Mouse (Mus musculus): Measurements from ENCODE around the gene 4930402H24Rik. TPM values are rescaled to one million over a fixed set of nuclear protein-coding genes. Genes with fewer than 3 reads are reported as not detected.

Gene 4930402H24Rik
- polyA plus RNA-seq, 1 experiment from 2014 or later = 70.6 TPM

- Histone ChIP-seq H3K27ac (ENCODE audit: low read depth, low read length) (no peak overlapping the region), H3K4me3 (ENCODE audit: low read depth, low read length) (no peak overlapping the region), H3K9ac (ENCODE audit: low read depth, low read length) (no peak overlapping the region), H3K36me3 (ENCODE audit: control insufficient read depth, insufficient read depth, low read length) (no peaks in the 10 kb centered on the region; the same call in 1 of the 2 replicates), H3K4me1 (replicated peaks; ENCODE audit: control insufficient read depth, insufficient read depth, low read length) (no peaks in the 10 kb centered on the region), H3K27me3 (ENCODE audit: control insufficient read depth, insufficient read depth, low read length) (no peaks in the 10 kb centered on the region), H3K4me2 (replicated peaks; ENCODE audit: low read depth, low read length) (no peak overlapping the region), H3K9me3 (ENCODE audit: control insufficient read depth, low read length) (no peaks in the 10 kb centered on the region)
- ATAC-seq (ENCODE audit: low FRiP score) (no peak), DNase-seq (ENCODE audit: low spot score) (peak; percentile 13)
- 100% methylated on average over 1 of the region's 1 CpGs for WGBS
Observed at GRCm38 (mm10) chr2:130812487-130812886, 93.7 kb downstream of the 4930402H24Rik start.

- H3K27me3 ChIP-seq (ENCODE audit: control insufficient read depth, insufficient read depth, low read length) = no peaks in the 10 kb centered on the region
- no peak for DNase-seq (ENCODE audit: low spot score)
- ATAC-seq (ENCODE audit: low FRiP score) = no peak
- no peak overlapping the region for H3K27ac ChIP-seq (ENCODE audit: low read depth, low read length)
- H3K36me3 ChIP-seq (ENCODE audit: control insufficient read depth, insufficient read depth, low read length) = peaks cover 2% of the 10 kb centered on the region; the same call in 1 of the 2 replicates
- 96% methylated on average over 3 of the region's 3 CpGs for WGBS
- no peak overlapping the region for H3K4me3 ChIP-seq (ENCODE audit: low read depth, low read length)
- H3K9ac ChIP-seq (ENCODE audit: low read depth, low read length) = no peak overlapping the region
- H3K4me2 ChIP-seq (replicated peaks; ENCODE audit: low read depth, low read length) = no peak overlapping the region
- no peaks in the 10 kb centered on the region for H3K9me3 ChIP-seq (ENCODE audit: control insufficient read depth, low read length)
- H3K4me1 ChIP-seq (replicated peaks; ENCODE audit: control insufficient read depth, insufficient read depth, low read length) = no peaks in the 10 kb centered on the region
Observed at GRCm38 (mm10) chr2:130805146-130805545, 101.1 kb downstream of the 4930402H24Rik start.

GRCm38 (mm10) chr2:130803706-130804105 lies 102.5 kb downstream of the 4930402H24Rik start:
- Histone ChIP-seq H3K4me2 (replicated peaks; ENCODE audit: low read depth, low read length) (no peak overlapping the region), H3K4me3 (ENCODE audit: low read depth, low read length) (no peak overlapping the region), H3K9me3 (ENCODE audit: control insufficient read depth, low read length) (no peaks in the 10 kb centered on the region), H3K27ac (ENCODE audit: low read depth, low read length) (no peak overlapping the region), H3K9ac (ENCODE audit: low read depth, low read length) (no peak overlapping the region), H3K4me1 (replicated peaks; ENCODE audit: control insufficient read depth, insufficient read depth, low read length) (no peaks in the 10 kb centered on the region), H3K36me3 (ENCODE audit: control insufficient read depth, insufficient read depth, low read length) (0 out of 2 replicates have a peak, but pooled peaks cover 2% of the 10 kb centered on the region), H3K27me3 (ENCODE audit: control insufficient read depth, insufficient read depth, low read length) (no peaks in the 10 kb centered on the region)
- ATAC-seq (ENCODE audit: low FRiP score) (no peak), DNase-seq (ENCODE audit: low spot score) (no peak)
- WGBS = 61% methylated on average over 25 of the region's 25 CpGs

GRCm38 (mm10) chr2:130795731-130796130 lies 110.5 kb downstream of the 4930402H24Rik start:
- no peak for DNase-seq (ENCODE audit: low spot score)
- Histone ChIP-seq H3K27me3 (ENCODE audit: control insufficient read depth, insufficient read depth, low read length) (no peaks in the 10 kb centered on the region), H3K4me3 (ENCODE audit: low read depth, low read length) (no peak overlapping the region), H3K36me3 (ENCODE audit: control insufficient read depth, insufficient read depth, low read length) (no peaks in the 10 kb centered on the region), H3K27ac (ENCODE audit: low read depth, low read length) (no peak overlapping the region), H3K4me2 (replicated peaks; ENCODE audit: low read depth, low read length) (no peak overlapping the region), H3K9ac (ENCODE audit: low read depth, low read length) (no peak overlapping the region), H3K4me1 (replicated peaks; ENCODE audit: control insufficient read depth, insufficient read depth, low read length) (no peaks in the 10 kb centered on the region), H3K9me3 (ENCODE audit: control insufficient read depth, low read length) (no peaks in the 10 kb centered on the region)
- WGBS = 92% methylated on average over 8 of the region's 8 CpGs
- ATAC-seq (ENCODE audit: low FRiP score) = no peak

- Histone ChIP-seq H3K36me3 (ENCODE audit: control insufficient read depth, insufficient read depth, low read length) (no peaks in the 10 kb centered on the region), H3K4me2 (replicated peaks; ENCODE audit: low read depth, low read length) (no peak overlapping the region), H3K4me3 (ENCODE audit: low read depth, low read length) (no peak overlapping the region), H3K9ac (ENCODE audit: low read depth, low read length) (no peak overlapping the region), H3K27ac (ENCODE audit: low read depth, low read length) (no peak overlapping the region), H3K4me1 (replicated peaks; ENCODE audit: control insufficient read depth, insufficient read depth, low read length) (no peaks in the 10 kb centered on the region), H3K9me3 (ENCODE audit: control insufficient read depth, low read length) (no peaks in the 10 kb centered on the region), H3K27me3 (ENCODE audit: control insufficient read depth, insufficient read depth, low read length) (no peaks in the 10 kb centered on the region)
- ATAC-seq (ENCODE audit: low FRiP score) (no peak), DNase-seq (ENCODE audit: low spot score) (no peak)
- 94% methylated on average over 7 of the region's 7 CpGs for WGBS
Observed at GRCm38 (mm10) chr2:130791722-130792121, 114.5 kb downstream of the 4930402H24Rik start.

GRCm38 (mm10) chr2:130789642-130790041 lies 116.6 kb downstream of the 4930402H24Rik start:
- H3K36me3 ChIP-seq (ENCODE audit: control insufficient read depth, insufficient read depth, low read length) = no peaks in the 10 kb centered on the region
- ATAC-seq (ENCODE audit: low FRiP score) (no peak), DNase-seq (ENCODE audit: low spot score) (no peak)
- H3K27me3 ChIP-seq (ENCODE audit: control insufficient read depth, insufficient read depth, low read length) = no peaks in the 10 kb centered on the region
- H3K4me3 ChIP-seq (ENCODE audit: low read depth, low read length) = no peak overlapping the region
- no peak overlapping the region for H3K27ac ChIP-seq (ENCODE audit: low read depth, low read length)
- 88% methylated on average over 6 of the region's 6 CpGs for WGBS
- no peaks in the 10 kb centered on the region for H3K9me3 ChIP-seq (ENCODE audit: control insufficient read depth, low read length)
- no peaks in the 10 kb centered on the region for H3K4me1 ChIP-seq (replicated peaks; ENCODE audit: control insufficient read depth, insufficient read depth, low read length)
- H3K9ac ChIP-seq (ENCODE audit: low read depth, low read length) = no peak overlapping the region
- H3K4me2 ChIP-seq (replicated peaks; ENCODE audit: low read depth, low read length) = no peak overlapping the region

- Histone ChIP-seq H3K9me3 (ENCODE audit: control insufficient read depth, low read length) (no peaks in the 10 kb centered on the region), H3K36me3 (ENCODE audit: control insufficient read depth, insufficient read depth, low read length) (0 out of 2 replicates have a peak, but pooled peaks cover 3% of the 10 kb centered on the region), H3K27ac (ENCODE audit: low read depth, low read length) (no peak overlapping the region), H3K4me2 (replicated peaks; ENCODE audit: low read depth, low read length) (no peak overlapping the region), H3K9ac (ENCODE audit: low read depth, low read length) (no peak overlapping the region), H3K27me3 (ENCODE audit: control insufficient read depth, insufficient read depth, low read length) (no peaks in the 10 kb centered on the region), H3K4me3 (ENCODE audit: low read depth, low read length) (no peak overlapping the region), H3K4me1 (replicated peaks; ENCODE audit: control insufficient read depth, insufficient read depth, low read length) (no peaks in the 10 kb centered on the region)
- no peak for ATAC-seq (ENCODE audit: low FRiP score)
- no peak for DNase-seq (ENCODE audit: low spot score)
- WGBS = 89% methylated on average over 8 of the region's 8 CpGs
Observed at GRCm38 (mm10) chr2:130789039-130789438, 117.2 kb downstream of the 4930402H24Rik start.

GRCm38 (mm10) chr2:130784939-130785338 lies 121.3 kb downstream of the 4930402H24Rik start:
- no peaks in the 10 kb centered on the region for H3K27me3 ChIP-seq (ENCODE audit: control insufficient read depth, insufficient read depth, low read length)
- DNase-seq (ENCODE audit: low spot score) = no peak
- no peak overlapping the region for H3K4me2 ChIP-seq (replicated peaks; ENCODE audit: low read depth, low read length)
- H3K9ac ChIP-seq (ENCODE audit: low read depth, low read length) = no peak overlapping the region
- H3K9me3 ChIP-seq (ENCODE audit: control insufficient read depth, low read length) = no peaks in the 10 kb centered on the region
- H3K36me3 ChIP-seq (ENCODE audit: control insufficient read depth, insufficient read depth, low read length) = peaks cover 6% of the 10 kb centered on the region; the same call in 1 of the 2 replicates
- H3K4me3 ChIP-seq (ENCODE audit: low read depth, low read length) = no peak overlapping the region
- no peaks in the 10 kb centered on the region for H3K4me1 ChIP-seq (replicated peaks; ENCODE audit: control insufficient read depth, insufficient read depth, low read length)
- no peak for ATAC-seq (ENCODE audit: low FRiP score)
- 82% methylated on average over 3 of the region's 3 CpGs for WGBS
- H3K27ac ChIP-seq (ENCODE audit: low read depth, low read length) = no peak overlapping the region

GRCm38 (mm10) chr2:130780615-130781303 lies 125.4 kb downstream of the 4930402H24Rik start:
- no peaks in the 10 kb centered on the region for H3K4me1 ChIP-seq (replicated peaks; ENCODE audit: control insufficient read depth, insufficient read depth, low read length)
- H3K9ac ChIP-seq (ENCODE audit: low read depth, low read length) = no peak overlapping the region
- no peak for DNase-seq (ENCODE audit: low spot score)
- no peak overlapping the region for H3K4me3 ChIP-seq (ENCODE audit: low read depth, low read length)
- no peak overlapping the region for H3K4me2 ChIP-seq (replicated peaks; ENCODE audit: low read depth, low read length)
- WGBS = 65% methylated on average over 2 of the region's 2 CpGs
- peaks cover 6% of the 10 kb centered on the region; the same call in 1 of the 2 replicates for H3K36me3 ChIP-seq (ENCODE audit: control insufficient read depth, insufficient read depth, low read length)
- no peaks in the 10 kb centered on the region for H3K9me3 ChIP-seq (ENCODE audit: control insufficient read depth, low read length)
- no peaks in the 10 kb centered on the region for H3K27me3 ChIP-seq (ENCODE audit: control insufficient read depth, insufficient read depth, low read length)
- H3K27ac ChIP-seq (ENCODE audit: low read depth, low read length) = no peak overlapping the region
- no peak for ATAC-seq (ENCODE audit: low FRiP score)

Data from hindbrain, embryonic 11.5 days (tissue).